Mouse (Mus musculus): ENCODE data around the gene Hist1h2af.
A peak's percentile ranks its signal among the peaks of the same experiment; 100 is the strongest.

Gene Hist1h2af

GRCm38 (mm10) chr13:23533560-23534367 is at the start of gene Hist1h2af:
Hist1h2af (plus strand) TSS chr13:23533906.
- peak; percentile 68 for DNase-seq

- DNase-seq = no peak
Measured at GRCm38 (mm10) chr13:23485271-23485670, 48.4 kb upstream of the Hist1h2af start.

GRCm38 (mm10) chr13:23488400-23489322 is 45.0 kb upstream of the Hist1h2af start, which contains the start of gene Btn2a2:
Btn2a2 (minus strand) TSS chr13:23488857.
- peak; percentile 39 for DNase-seq

GRCm38 (mm10) chr13:23490863-23491262 is 42.8 kb upstream of the Hist1h2af start:
- no peak for DNase-seq

GRCm38 (mm10) chr13:23491263-23491662 is 42.4 kb upstream of the Hist1h2af start:
- DNase-seq = no peak

- no peak for DNase-seq
Measured at GRCm38 (mm10) chr13:23491990-23492389, 41.7 kb upstream of the Hist1h2af start.

GRCm38 (mm10) chr13:23495526-23495925 is 38.2 kb upstream of the Hist1h2af start:
- no peak for DNase-seq

- DNase-seq = peak; percentile 7
Measured at GRCm38 (mm10) chr13:23497656-23498321, 35.9 kb upstream of the Hist1h2af start.

GRCm38 (mm10) chr13:23498653-23499052 is 35.1 kb upstream of the Hist1h2af start:
- peak; percentile 3 for DNase-seq

- DNase-seq = no peak
Measured at GRCm38 (mm10) chr13:23499943-23500342, 33.8 kb upstream of the Hist1h2af start.

- no peak for DNase-seq
Measured at GRCm38 (mm10) chr13:23500424-23501200, 33.1 kb upstream of the Hist1h2af start.

- no peak for DNase-seq
Measured at GRCm38 (mm10) chr13:23501511-23501910, 32.2 kb upstream of the Hist1h2af start.

GRCm38 (mm10) chr13:23502031-23502567 is 31.6 kb upstream of the Hist1h2af start:
- DNase-seq = no peak

- DNase-seq = no peak
Measured at GRCm38 (mm10) chr13:23502916-23503315, 30.8 kb upstream of the Hist1h2af start.

- peak; percentile 55 for DNase-seq
Measured at GRCm38 (mm10) chr13:23503797-23504196, 29.9 kb upstream of the Hist1h2af start.

GRCm38 (mm10) chr13:23505662-23506345 is 27.9 kb upstream of the Hist1h2af start:
- DNase-seq = no peak

GRCm38 (mm10) chr13:23506351-23506750 is 27.4 kb upstream of the Hist1h2af start:
- no peak for DNase-seq

- no peak for DNase-seq
Measured at GRCm38 (mm10) chr13:23506819-23507515, 26.7 kb upstream of the Hist1h2af start.

- no peak for DNase-seq
Measured at GRCm38 (mm10) chr13:23510127-23510526, 23.6 kb upstream of the Hist1h2af start.

- no peak for DNase-seq
Measured at GRCm38 (mm10) chr13:23513517-23513916, 20.2 kb upstream of the Hist1h2af start.

GRCm38 (mm10) chr13:23515281-23515680 is 18.4 kb upstream of the Hist1h2af start:
- DNase-seq = no peak

Measured in lung, postnatal 14 days (tissue).